Mouse (Mus musculus) frontal cortex, postnatal 10 days (tissue): ENCODE data around the gene Cadm3.
A peak's percentile ranks its signal among the peaks of the same experiment; 100 is the strongest.

ENCODE experiments used
- DNase-seq, 2 experiments: peaks; one replicate each; pipeline ENCODE4 v3.0.0; 2022; ENCODE audit warnings: low spot score in 2 of 2, mixed read lengths in 1 of 2

Gene Cadm3

GRCm38 (mm10) chr1:173367356-173368046 is at the start of gene Cadm3:
TSS of gene Cadm3 (minus strand) at chr1:173367695.
- peak; percentile 70 to 81 for DNase-seq

GRCm38 (mm10) chr1:173414631-173415030 is 47.1 kb upstream of the Cadm3 start:
- DNase-seq, result no peak

- DNase-seq, result no peak
These were observed 44.4 kb upstream of the Cadm3 start for GRCm38 (mm10) chr1:173411863-173412262.

GRCm38 (mm10) chr1:173409066-173409465 is 41.6 kb upstream of the Cadm3 start:
- no peak for DNase-seq

GRCm38 (mm10) chr1:173404696-173405309 is 37.3 kb upstream of the Cadm3 start:
- no peak for DNase-seq

GRCm38 (mm10) chr1:173398323-173398970 is 31.0 kb upstream of the Cadm3 start:
- peak in 1 of 2 experiments; percentile 58 for DNase-seq

- no peak for DNase-seq
These were observed 24.3 kb upstream of the Cadm3 start for GRCm38 (mm10) chr1:173391754-173392153.

- peak; percentile 89 to 90 for DNase-seq
These were observed 22.5 kb upstream of the Cadm3 start for GRCm38 (mm10) chr1:173389901-173390401.

GRCm38 (mm10) chr1:173389431-173389830 is 21.9 kb upstream of the Cadm3 start:
- DNase-seq, result no peak

GRCm38 (mm10) chr1:173381436-173381835 is 13.9 kb upstream of the Cadm3 start:
- DNase-seq, result no peak

- peak; percentile 59 to 77 for DNase-seq
These were observed 10.1 kb upstream of the Cadm3 start for GRCm38 (mm10) chr1:173377380-173378112.

- DNase-seq, result no peak
These were observed 6.5 kb upstream of the Cadm3 start for GRCm38 (mm10) chr1:173374020-173374419.

GRCm38 (mm10) chr1:173371586-173371985 is 4.1 kb upstream of the Cadm3 start:
- DNase-seq, result no peak

GRCm38 (mm10) chr1:173370456-173370855 is 3.0 kb upstream of the Cadm3 start:
- no peak for DNase-seq

- DNase-seq, result no peak
These were observed 2.1 kb upstream of the Cadm3 start for GRCm38 (mm10) chr1:173369611-173370010.

GRCm38 (mm10) chr1:173366701-173367355 is 667 bp downstream of the Cadm3 start:
- no peak for DNase-seq

GRCm38 (mm10) chr1:173365970-173366409 is 1.5 kb downstream of the Cadm3 start:
- peak in 1 of 2 experiments; percentile 32 for DNase-seq

GRCm38 (mm10) chr1:173364125-173364800 is 3.2 kb downstream of the Cadm3 start:
- no peak for DNase-seq

GRCm38 (mm10) chr1:173363436-173363835 is 4.1 kb downstream of the Cadm3 start:
- DNase-seq, result no peak

GRCm38 (mm10) chr1:173361651-173362050 is 5.8 kb downstream of the Cadm3 start:
- no peak for DNase-seq
